Mouse (Mus musculus): ENCODE data around the gene Sh3gl1. TPM values are rescaled to one million over a fixed set of nuclear protein-coding genes. Genes with fewer than 3 reads are reported as not detected.
"Not testable (repeated sequence)": the region's sequence is repeated elsewhere in the genome, so short reads cannot be mapped to it uniquely, and the experiment has no call there.

Gene Sh3gl1
- polyA plus RNA-seq, 1 experiment from 2014 or later: 175 TPM

DNA sequence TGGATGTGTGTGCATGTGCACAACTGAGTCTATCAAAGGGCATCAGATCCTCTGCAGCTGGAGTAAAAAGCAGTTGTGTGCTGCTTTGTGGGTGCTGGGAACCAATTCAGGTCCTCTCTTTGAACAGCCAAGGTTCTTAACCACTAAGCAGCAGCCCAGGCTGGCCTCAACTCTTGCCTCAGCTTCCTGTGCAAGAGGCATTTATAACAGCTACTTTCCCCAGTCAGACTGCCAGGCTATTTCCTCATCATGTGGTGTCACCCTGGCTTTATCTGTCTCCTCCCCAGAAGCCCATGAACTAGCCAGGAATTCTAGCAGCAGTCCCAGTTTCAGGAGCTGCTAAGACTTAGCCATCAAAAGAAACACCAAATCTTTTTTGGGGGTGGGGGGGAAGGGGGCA, 30.0 kb upstream of the Sh3gl1 start:
- Histone ChIP-seq H3K4me3 (replicated peaks) (no peak overlapping the region), H3K9me3 (replicated peaks) (no peaks in the 10 kb centered on the region), H3K27ac (no peak overlapping the region), H3K36me3 (peaks cover 100% of the 10 kb centered on the region), H3K9ac (no peak overlapping the region), H3K27me3 (no peaks in the 10 kb centered on the region), H3K4me2 (no peak overlapping the region), H3K4me1 (no peaks in the 10 kb centered on the region)
- no peak for ATAC-seq (replicated peaks; ENCODE audit: low FRiP score)

DNA sequence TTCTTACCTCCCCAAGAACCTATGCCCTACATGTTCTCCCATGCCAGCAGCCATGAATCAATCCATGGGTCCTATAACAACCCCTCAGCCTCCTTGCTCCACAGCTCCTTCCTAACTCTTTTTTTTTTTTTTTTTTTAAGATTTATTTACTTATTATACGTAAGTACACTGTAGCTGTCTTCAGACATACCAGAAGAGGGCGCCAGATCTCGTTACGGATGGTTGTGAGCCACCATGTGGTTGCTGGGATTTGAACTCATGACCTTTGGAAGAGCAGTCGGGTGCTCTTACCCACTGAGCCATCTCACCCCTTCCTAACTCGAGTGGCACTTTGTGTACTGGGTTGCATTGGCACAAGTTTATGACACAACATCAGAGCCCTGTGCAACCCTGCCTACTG, 29.3 kb upstream of the Sh3gl1 start:
- not testable (repeated sequence) for H3K4me1 ChIP-seq; H3K27me3 ChIP-seq; H3K9ac ChIP-seq; H3K4me3 ChIP-seq (replicated peaks); H3K9me3 ChIP-seq (replicated peaks); ATAC-seq (replicated peaks; ENCODE audit: low FRiP score); H3K27ac ChIP-seq; H3K4me2 ChIP-seq
- 79% methylated on average over 6 of the region's 6 CpGs for WGBS
- peaks cover 100% of the 10 kb centered on the region for H3K36me3 ChIP-seq

DNA sequence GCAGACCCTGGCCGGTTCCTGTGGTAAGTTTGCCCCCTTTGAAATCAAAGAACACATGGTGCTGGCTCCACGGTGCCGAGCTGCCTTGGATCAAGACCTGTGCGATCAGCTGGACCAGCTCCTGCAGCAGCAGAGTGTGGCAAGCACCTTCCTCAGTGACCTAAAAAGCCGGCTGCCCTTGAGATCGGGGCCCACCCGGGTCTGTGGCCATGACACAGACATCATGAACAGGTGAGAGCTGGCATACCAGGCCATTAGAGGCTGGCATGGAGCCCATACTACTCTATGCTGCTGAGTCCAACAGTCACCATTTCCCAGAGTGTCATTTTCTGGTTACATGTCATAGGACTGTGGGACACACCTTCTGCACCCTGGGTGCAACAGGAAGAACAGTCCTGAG, 25.6 kb upstream of the Sh3gl1 start:
- Histone ChIP-seq H3K9me3 (replicated peaks) (no peaks in the 10 kb centered on the region), H3K4me1 (no peaks in the 10 kb centered on the region), H3K9ac (no peak overlapping the region), H3K4me3 (replicated peaks) (no peak overlapping the region), H3K4me2 (no peak overlapping the region), H3K27ac (no peak overlapping the region), H3K36me3 (peaks cover 100% of the 10 kb centered on the region), H3K27me3 (no peaks in the 10 kb centered on the region)
- 96% methylated on average over 7 of the region's 7 CpGs for WGBS
- no peak for ATAC-seq (replicated peaks; ENCODE audit: low FRiP score)

DNA sequence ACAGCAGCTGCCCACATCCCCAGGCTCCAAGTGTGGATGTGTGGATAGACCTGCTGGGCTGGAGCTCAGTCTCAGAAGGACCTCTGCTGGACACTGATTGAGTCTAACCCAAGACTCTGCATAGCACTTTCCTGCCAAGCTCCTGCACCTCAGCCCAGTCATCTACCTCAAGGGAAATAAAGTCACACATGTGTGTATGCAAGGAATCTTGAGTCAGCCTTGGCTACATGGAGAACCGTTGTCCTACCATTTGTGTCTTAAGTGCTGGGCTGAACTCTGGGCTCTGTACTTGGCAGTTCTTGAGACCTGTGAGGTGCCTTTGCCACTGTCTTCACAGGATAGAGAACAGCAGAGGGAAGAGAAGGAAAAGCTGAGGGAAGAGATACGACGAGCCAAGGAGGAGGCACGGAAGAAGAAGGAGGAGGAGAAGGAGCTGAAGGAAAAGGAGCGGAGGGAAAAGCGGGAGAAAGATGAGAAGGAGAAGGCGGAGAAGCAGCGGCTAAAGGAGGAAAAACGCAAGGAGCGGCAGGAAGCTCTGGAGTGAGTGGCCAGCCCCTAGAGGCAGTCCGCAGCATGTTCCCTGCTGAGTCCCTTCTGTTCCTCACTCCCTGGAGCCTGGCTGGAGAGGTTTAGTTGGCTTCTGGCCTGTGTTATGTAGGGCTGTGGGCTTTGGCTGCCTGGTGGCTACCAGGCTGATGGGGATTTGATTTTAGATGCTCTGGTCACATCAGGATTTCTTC, 21.1 kb upstream of the Sh3gl1 start:
- WGBS: 87% methylated on average over 11 of the region's 11 CpGs
- Histone ChIP-seq H3K4me1 (no peaks in the 10 kb centered on the region), H3K4me2 (no peak overlapping the region), H3K4me3 (replicated peaks) (no peak overlapping the region), H3K36me3 (peaks cover 95% of the 10 kb centered on the region), H3K9ac (no peak overlapping the region), H3K27ac (no peak overlapping the region), H3K9me3 (replicated peaks) (no peaks in the 10 kb centered on the region), H3K27me3 (no peaks in the 10 kb centered on the region)
- ATAC-seq (replicated peaks; ENCODE audit: low FRiP score): no peak

DNA sequence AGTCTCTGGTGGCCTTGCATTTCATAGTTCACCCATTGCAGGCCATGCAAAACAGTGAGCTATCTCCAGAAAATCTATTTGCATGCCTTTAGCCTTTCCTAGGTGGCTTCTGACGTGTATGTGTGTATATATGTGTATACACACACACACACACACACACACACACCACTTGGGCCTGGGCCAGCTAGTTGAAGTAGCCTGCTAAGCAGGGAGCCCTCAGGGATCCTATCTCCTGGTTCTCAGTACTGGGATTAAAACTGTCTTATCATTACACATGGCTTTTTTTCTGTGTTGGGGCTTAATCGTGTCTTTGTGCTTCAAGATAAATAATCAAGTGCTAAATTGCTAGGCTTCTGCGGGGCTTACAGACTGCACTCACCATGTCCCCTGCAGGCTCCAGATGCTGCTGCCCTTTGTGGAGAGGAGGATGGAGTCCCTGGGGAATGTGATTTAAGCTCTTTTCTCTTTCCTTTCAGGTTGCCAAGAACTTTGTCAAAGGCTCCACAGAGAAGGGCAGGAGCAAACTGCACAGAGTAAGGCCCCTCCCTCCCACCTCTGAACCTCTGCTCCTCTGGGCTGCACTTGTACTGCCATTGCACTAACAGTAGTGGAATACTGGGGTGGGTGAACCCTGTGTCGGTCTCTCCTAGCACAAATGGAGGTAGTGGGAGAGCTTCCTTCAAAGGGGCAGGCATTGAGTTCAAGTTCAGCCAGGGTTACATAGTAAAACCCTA, 19.7 kb upstream of the Sh3gl1 start:
- H3K27ac ChIP-seq: no peak overlapping the region
- H3K27me3 ChIP-seq: no peaks in the 10 kb centered on the region
- no peak overlapping the region for H3K9ac ChIP-seq
- H3K4me2 ChIP-seq: no peak overlapping the region
- H3K4me3 ChIP-seq (replicated peaks): no peak overlapping the region
- no peaks in the 10 kb centered on the region for H3K4me1 ChIP-seq
- H3K9me3 ChIP-seq (replicated peaks): no peaks in the 10 kb centered on the region
- no peak for ATAC-seq (replicated peaks; ENCODE audit: low FRiP score)
- 74% methylated on average over 4 of the region's 4 CpGs for WGBS
- H3K36me3 ChIP-seq: peaks cover 94% of the 10 kb centered on the region

DNA sequence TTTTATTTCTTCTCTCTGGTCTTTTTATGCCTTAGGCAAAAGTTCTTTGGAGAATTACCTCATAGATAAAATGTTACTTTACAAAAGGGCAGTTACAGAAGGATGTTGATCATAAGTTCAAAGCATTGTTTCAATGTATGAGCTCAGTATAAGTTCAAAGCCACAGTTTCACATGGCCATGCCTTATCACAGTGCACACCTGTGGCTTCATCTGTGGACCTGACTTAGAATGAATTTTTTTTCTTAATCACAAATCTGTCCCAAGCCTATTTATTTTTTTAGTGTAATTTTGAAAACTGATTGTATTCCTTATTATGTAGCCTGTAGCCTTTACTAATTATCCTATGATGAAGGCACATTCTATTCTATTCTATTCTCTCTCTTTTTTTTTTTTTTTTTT, 18.5 kb upstream of the Sh3gl1 start:
- H3K4me1 ChIP-seq: no peaks in the 10 kb centered on the region
- no peak for ATAC-seq (replicated peaks; ENCODE audit: low FRiP score)
- no peak overlapping the region for H3K27ac ChIP-seq
- no peak overlapping the region for H3K4me2 ChIP-seq
- H3K9ac ChIP-seq: no peak overlapping the region
- H3K4me3 ChIP-seq (replicated peaks): no peak overlapping the region
- H3K9me3 ChIP-seq (replicated peaks): no peaks in the 10 kb centered on the region
- H3K27me3 ChIP-seq: no peaks in the 10 kb centered on the region
- peaks cover 92% of the 10 kb centered on the region for H3K36me3 ChIP-seq

DNA sequence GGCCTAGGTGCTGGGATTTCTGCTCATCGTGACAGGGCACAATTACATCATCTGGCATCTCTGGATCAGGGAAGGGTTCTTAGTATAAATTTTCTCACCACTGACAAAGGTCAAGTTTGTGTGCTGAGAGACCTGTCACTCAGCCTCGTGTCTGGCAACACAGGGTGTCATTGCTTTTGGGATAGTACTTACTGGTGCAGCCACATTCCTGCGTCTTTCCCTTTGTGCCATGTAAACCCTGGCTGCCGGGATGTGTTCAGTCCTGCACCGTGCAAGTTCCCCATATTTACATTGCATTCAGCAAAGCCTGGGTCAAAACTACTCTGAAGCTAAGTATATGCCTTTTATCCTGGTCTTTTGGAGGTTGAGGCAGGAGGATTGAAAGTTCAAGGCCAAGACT, 14.9 kb upstream of the Sh3gl1 start:
- Histone ChIP-seq H3K27ac (no peak overlapping the region), H3K4me3 (replicated peaks) (no peak overlapping the region), H3K9me3 (replicated peaks) (no peaks in the 10 kb centered on the region), H3K4me1 (no peaks in the 10 kb centered on the region), H3K9ac (no peak overlapping the region), H3K27me3 (no peaks in the 10 kb centered on the region), H3K4me2 (no peak overlapping the region), H3K36me3 (peaks cover 92% of the 10 kb centered on the region)
- no peak for ATAC-seq (replicated peaks; ENCODE audit: low FRiP score)
- 88% methylated on average over 5 of the region's 5 CpGs for WGBS

DNA sequence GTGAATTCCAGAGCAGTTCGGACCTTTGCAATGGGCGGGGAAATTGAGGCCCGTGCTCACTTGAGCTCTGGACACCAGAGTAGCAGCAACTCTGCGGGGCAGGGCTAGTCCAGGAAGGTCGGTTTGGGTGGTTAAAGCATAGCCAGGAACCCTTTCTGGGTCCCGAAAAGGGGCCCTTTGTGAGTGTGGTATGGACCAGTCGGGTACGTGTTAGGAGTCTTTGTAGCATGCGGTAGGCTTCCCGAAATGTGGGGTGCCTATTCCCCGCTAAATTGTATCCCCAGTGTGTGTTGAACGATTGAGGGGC, 4.4 kb upstream of the Sh3gl1 start:
- Histone ChIP-seq H3K4me2 (peak overlapping the region; percentile 62), H3K4me1 (peaks cover 20% of the 10 kb centered on the region), H3K9me3 (replicated peaks) (no peaks in the 10 kb centered on the region), H3K27ac (peak overlapping the region; percentile 87), H3K4me3 (replicated peaks) (peak overlapping the region; percentile 73), H3K36me3 (peaks cover 29% of the 10 kb centered on the region), H3K27me3 (no peaks in the 10 kb centered on the region), H3K9ac (peak overlapping the region; percentile 78)
- WGBS: under 1% methylated on average over 12 of the region's 12 CpGs
- ATAC-seq (replicated peaks; ENCODE audit: low FRiP score): no peak

DNA sequence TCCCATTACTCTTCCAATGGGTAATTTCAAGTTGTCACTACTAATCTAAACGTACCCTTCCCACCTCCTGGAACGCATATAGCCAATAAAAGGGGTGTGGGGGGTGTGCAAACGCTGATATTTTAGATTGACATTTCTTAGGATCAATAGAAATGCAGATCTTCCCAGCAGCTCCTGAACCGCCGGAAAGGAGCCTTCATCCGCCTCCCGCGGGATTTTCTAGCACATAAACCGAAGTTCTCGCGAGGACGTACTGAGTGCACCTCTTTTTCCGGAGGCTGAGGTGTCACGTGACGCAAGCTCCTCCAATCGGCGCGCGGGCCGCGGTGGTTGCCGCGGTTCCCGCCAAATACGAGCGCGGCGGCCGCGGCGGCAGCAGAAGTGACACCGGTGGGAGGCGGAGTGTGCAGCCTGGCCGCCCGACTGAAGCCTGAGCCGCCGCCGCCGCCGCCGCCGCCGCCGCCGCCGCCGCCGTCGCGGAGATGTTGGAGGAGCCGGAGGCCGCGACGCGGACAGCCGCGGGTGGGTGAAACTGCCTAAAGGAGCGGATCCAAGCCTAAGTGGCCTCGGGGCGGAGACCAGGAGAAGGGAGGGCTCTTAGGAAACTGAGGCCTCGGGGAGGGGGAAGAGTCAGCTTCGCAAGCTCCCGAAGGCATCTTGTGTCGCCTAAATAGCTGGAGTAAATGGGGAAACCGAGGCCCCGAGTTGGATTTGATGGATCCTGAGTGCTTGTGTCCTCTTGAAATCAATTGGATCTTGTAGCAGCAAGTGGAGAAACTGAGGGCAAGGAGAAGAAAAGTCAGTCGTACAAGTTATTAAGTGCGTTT, 3.8 kb upstream of the Sh3gl1 start, which contains the start of gene Chaf1a:
TSS of gene Chaf1a (plus strand) at position 410 of the 827 bp plus-strand sequence.
- no peaks in the 10 kb centered on the region for H3K9me3 ChIP-seq (replicated peaks)
- peaks cover 23% of the 10 kb centered on the region for H3K36me3 ChIP-seq
- H3K27ac ChIP-seq: peak within 1 kb of the TSS; percentile 87
- no peaks in the 10 kb centered on the region for H3K27me3 ChIP-seq
- under 1% methylated on average over 68 of the region's 68 CpGs for WGBS
- ATAC-seq (replicated peaks; ENCODE audit: low FRiP score): peak; percentile 83
- H3K4me2 ChIP-seq: peak within 1 kb of the TSS; percentile 62
- peaks cover 25% of the 10 kb centered on the region for H3K4me1 ChIP-seq
- peak within 1 kb of the TSS; percentile 73 for H3K4me3 ChIP-seq (replicated peaks)
- H3K9ac ChIP-seq: peak within 1 kb of the TSS; percentile 78

DNA sequence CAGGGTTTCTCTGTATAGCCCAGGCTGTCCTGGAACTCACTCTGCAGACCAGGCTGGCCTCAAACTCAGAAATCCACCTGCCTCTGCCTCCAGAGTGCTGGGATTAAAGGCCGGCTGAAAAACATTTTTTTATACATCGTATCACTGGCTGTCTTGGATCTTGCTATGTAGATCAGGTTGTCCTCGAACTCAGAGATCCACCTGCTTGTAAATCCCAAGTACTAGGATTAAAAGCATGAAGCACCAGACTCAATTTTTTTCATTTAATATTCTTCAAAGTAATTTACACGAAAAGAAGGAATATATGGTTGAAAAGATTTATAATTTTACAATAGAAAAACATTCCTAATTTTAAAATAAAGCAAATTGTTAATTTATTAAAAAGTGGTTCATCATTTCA, 2.9 kb upstream of the Sh3gl1 start:
- H3K27ac ChIP-seq: peak overlapping the region; percentile 87; the same call in 1 of the 2 replicates
- H3K36me3 ChIP-seq: peaks cover 19% of the 10 kb centered on the region
- H3K4me1 ChIP-seq: peaks cover 34% of the 10 kb centered on the region
- H3K4me2 ChIP-seq: peak overlapping the region; percentile 62
- H3K27me3 ChIP-seq: no peaks in the 10 kb centered on the region
- peak overlapping the region; percentile 73 for H3K4me3 ChIP-seq (replicated peaks)
- H3K9me3 ChIP-seq (replicated peaks): no peaks in the 10 kb centered on the region
- no peak for ATAC-seq (replicated peaks; ENCODE audit: low FRiP score)
- H3K9ac ChIP-seq: peak overlapping the region; percentile 47; the same call in 1 of the 2 replicates
- 79% methylated on average over 4 of the region's 4 CpGs for WGBS

DNA sequence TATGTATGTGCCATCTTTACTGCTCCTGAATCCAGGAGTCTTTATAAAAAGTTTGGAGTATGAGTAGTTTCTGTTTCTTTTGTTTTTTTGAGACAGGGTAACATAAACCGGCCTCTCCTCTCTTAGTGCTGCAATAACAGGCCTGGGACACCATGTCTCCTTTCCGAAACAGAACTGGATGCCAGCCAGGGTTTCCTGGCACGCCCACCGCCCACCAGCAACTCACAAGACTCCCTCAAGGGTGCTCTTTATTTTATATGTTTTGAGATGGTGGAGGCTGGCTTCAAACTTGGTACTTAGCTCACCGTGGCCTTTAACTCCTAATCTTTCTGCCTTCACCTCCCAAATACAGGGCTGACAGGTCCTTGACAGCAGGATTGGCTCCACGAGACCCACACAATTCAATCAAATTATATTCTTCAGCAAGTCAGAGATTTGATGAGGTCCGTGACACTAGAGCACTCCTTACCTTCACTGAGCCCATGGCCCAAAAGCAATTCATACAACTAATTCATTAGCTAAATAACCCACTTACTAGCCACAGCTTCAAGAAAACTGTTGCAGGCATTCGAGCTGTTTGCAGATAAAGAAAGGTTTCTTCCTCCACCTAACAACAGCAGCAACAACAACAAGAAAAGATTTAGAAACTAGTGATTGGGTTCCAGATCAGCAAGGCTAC, 2.3 kb upstream of the Sh3gl1 start:
- Histone ChIP-seq H3K27me3 (no peaks in the 10 kb centered on the region), H3K9ac (no peak overlapping the region), H3K4me3 (replicated peaks) (no peak overlapping the region), H3K4me2 (no peak overlapping the region), H3K9me3 (replicated peaks) (no peaks in the 10 kb centered on the region), H3K27ac (no peak overlapping the region), H3K36me3 (peaks cover 19% of the 10 kb centered on the region), H3K4me1 (peaks cover 40% of the 10 kb centered on the region)
- 85% methylated on average over 8 of the region's 8 CpGs for WGBS
- no peak for ATAC-seq (replicated peaks; ENCODE audit: low FRiP score)
